Mouse (Mus musculus) right cerebral cortex, adult 18-20 months (tissue): ENCODE results near the gene Zfp978.
"Not testable (repeated sequence)": the region's sequence is repeated elsewhere in the genome, so short reads cannot be mapped to it uniquely, and the experiment has no call there.

Experiments used
- DNase-seq: peaks from one replicate; pipeline ENCODE4 v3.0.0; 2022; ENCODE audit warnings: mixed read lengths

Zfp978 gene

GRCm38 (mm10) chr4:147417157-147417778 lies 56.2 kb downstream of the Zfp978 start:
- DNase-seq = no peak

- DNase-seq = no peak
These were observed 56.8 kb downstream of the Zfp978 start for GRCm38 (mm10) chr4:147417921-147418320.

GRCm38 (mm10) chr4:147418333-147418732 lies 57.2 kb downstream of the Zfp978 start:
- not testable (repeated sequence) for DNase-seq

GRCm38 (mm10) chr4:147419190-147419589 lies 58.1 kb downstream of the Zfp978 start:
- not testable (repeated sequence) for DNase-seq

GRCm38 (mm10) chr4:147419756-147420590 lies 58.9 kb downstream of the Zfp978 start:
- not testable (repeated sequence) for DNase-seq

GRCm38 (mm10) chr4:147420794-147421193 lies 59.7 kb downstream of the Zfp978 start:
- no peak for DNase-seq

- DNase-seq = not testable (repeated sequence)
These were observed 60.2 kb downstream of the Zfp978 start for GRCm38 (mm10) chr4:147421316-147421715.

GRCm38 (mm10) chr4:147423140-147423539 lies 62.0 kb downstream of the Zfp978 start:
- no peak for DNase-seq

GRCm38 (mm10) chr4:147423641-147424298 lies 62.7 kb downstream of the Zfp978 start:
- no peak for DNase-seq

- DNase-seq = not testable (repeated sequence)
These were observed 63.3 kb downstream of the Zfp978 start for GRCm38 (mm10) chr4:147424404-147424803.

- not testable (repeated sequence) for DNase-seq
These were observed 64.7 kb downstream of the Zfp978 start for GRCm38 (mm10) chr4:147425615-147426347.

- no peak for DNase-seq
These were observed 69.5 kb downstream of the Zfp978 start for GRCm38 (mm10) chr4:147430651-147431050.

- DNase-seq = not testable (repeated sequence)
These were observed 70.8 kb downstream of the Zfp978 start for GRCm38 (mm10) chr4:147431696-147432442.

- DNase-seq = no peak
These were observed 71.3 kb downstream of the Zfp978 start for GRCm38 (mm10) chr4:147432443-147432790.

GRCm38 (mm10) chr4:147433017-147433416 lies 71.9 kb downstream of the Zfp978 start:
- DNase-seq = no peak

- DNase-seq = no peak
These were observed 72.8 kb downstream of the Zfp978 start for GRCm38 (mm10) chr4:147433874-147434273.
